Mouse (Mus musculus): ENCODE results near the gene Btbd9.
A peak's percentile ranks its signal among the peaks of the same experiment; 100 is the strongest.

Gene Btbd9

DNA sequence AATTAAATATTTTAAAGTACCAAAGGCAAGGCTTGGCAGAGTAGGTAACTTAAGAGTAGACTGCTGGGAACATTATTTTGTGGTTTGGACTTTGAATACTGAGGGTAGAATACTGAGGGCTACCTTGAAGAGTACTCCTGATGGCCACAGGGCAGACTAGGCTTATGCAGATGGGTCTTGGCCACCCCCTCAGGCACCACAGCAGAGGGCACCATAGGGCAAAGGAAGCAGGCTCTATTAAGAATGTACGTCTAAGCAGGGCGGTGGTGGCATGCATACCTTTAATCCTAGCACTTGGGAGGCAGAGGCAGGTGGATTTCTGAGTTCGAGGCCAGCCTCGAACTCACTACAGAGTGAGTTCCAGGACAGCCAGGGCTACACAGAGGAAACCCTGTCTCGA lies 237.0 kb downstream of the Btbd9 start:
- DNase-seq (ENCODE audit: low spot score in 2 of 2) = no peak

DNA sequence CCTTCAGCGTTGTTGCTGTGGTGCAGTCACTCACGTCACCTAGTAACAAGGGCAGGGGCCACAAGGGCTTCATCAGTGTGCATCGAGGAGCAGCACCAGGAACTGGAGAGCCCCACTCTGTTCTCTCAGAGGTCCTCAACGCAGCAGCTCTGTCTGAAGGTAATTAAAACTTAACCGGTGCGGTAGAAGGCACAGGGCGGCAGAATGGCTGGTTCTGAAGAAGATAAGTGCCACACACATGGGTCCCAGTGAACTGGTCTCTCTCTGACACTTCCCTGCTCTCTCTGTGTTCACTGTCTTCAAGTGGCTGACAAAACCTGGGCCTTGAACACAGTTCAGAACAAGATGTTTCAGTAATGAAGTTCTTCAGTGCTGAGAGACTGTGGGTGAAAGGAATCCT lies 239.5 kb downstream of the Btbd9 start:
- DNase-seq (ENCODE audit: low spot score in 2 of 2) = no peak

DNA sequence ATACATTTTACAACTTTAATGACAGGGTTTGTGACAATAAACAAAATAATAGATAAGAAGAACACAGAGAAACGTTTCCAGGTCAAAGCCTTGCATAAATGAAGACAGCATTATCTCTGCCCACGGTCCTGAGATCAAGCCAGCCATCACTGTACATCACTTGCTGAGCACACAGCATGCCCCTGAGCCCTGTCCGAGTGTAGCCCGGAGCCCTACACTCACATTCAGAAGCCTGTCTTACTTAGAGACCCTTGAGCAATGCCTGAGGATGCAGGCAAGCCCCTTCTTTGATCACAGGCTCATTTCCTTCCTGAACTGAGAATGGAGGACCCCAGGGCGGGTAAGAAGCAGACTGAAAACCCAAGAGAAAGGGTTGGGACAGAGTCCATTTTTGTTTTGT lies 240.0 kb downstream of the Btbd9 start:
- DNase-seq (ENCODE audit: low spot score in 2 of 2) = no peak

DNA sequence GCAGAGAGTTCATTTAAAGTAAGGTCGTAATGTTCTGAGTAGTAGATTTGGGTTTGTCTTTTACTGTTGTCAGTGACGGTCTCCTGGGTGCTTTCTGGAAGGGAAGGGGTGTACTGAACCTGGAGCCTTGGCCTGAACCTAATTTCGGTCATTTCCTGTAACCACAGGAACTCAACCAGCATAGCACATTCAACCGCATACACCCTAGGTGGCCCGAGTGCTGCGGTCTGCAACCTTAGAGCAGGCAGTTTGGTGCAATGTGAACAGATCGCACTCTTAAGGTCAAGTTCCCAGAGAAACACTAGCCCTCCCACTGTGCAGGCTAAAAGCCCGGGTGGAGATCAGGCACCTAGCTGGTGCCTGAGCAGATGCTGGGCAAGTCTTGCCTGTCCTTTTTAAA lies 240.5 kb downstream of the Btbd9 start:
- no peak for DNase-seq (ENCODE audit: low spot score in 2 of 2)

DNA sequence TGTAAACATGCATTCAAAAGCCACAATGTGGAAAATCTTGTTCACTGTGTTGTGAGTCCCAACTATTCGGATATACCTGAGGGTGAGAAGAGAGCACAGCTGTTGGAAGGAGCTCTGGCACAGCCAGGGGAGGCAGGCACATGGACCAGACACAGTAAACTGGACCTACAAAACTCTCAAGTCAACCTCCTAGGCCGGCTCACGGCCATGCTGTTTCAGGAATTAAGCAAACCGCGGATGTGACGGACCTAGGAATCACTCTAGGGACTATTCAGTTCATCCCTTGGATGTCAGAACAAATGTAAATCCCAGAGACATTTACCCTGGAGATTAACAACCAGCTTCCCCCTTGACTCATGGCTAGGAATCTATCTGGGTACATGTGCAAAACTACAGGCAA lies 242.0 kb downstream of the Btbd9 start:
- DNase-seq (ENCODE audit: low spot score in 2 of 2) = no peak

DNA sequence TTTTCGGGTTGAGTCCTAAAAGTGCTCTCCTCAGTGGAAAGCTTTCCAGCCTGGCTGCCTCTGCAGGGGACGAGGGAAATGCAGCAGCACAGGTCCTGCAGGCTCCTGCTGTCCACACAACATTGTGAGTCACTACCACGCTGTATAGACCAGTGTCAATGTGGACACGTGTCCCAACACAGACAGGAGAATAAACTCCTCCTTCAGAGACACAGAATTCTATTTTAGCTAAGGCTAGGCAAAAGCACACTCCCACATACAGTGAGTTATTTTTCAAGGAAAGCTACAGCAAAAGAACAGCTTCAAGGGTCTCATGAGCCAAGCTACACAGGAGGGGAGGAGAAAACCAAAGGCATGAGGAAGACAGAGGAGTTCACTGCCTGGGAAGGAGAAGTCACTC lies 243.2 kb downstream of the Btbd9 start:
- no peak for DNase-seq (ENCODE audit: low spot score in 2 of 2)

DNA sequence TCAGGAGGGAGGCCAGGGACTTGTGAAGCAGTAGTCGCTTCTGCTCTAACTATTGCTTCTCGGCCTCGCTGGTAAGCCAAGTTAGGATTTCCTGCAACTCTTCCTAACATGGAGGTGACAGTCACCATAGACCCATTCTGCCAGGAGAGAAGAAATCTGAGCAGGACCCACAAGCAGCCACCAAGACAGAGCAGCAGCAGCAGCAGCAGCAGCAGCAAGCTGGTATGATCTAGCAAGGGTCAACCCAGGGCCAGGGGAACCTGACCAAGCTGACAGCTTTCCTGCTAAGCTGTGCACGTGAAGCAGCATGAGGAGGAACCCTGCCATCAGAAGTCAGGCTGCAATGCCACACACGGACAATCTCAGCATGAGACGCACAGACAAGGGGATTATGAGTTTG lies 244.9 kb downstream of the Btbd9 start:
- DNase-seq (ENCODE audit: low spot score in 2 of 2) = no peak

DNA sequence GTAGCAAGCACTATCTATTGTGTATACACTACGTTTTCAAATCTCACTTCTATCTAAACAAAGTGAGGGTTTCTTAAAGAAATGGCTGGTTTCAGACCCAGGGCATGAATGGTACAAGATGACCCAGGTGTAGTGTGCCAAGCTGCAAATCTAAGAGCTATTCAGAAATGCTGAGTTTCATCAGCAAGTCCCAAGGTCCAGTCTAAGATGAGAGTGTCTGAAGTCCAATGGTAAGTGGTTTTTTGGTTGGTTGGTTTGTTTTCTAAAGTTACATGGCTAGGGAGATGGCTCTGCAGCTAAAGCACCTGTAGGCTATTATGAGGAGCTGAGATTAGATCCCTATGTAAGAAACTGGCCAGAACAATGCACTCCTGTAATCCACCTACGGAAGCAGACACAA lies 246.8 kb downstream of the Btbd9 start:
- no peak for DNase-seq (ENCODE audit: low spot score in 2 of 2)

DNA sequence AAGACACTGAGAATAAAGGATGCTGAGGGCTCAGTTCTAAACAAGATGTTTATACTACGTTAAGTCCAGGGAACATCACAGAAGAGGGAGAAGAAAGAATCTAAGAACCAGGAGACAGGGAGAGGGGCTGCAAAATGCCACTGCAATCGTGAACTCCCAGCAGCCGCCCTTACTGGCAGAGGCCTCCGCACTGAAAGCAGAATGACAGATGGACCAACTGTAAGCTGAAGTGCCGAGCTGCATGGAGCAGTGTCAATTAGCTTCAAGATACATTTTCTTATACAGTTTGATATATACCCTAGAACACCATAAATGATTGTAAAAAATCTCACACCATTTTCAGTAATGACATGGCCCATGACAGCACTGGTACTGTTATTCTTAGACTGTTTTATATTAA lies 247.4 kb downstream of the Btbd9 start:
- no peak for DNase-seq (ENCODE audit: low spot score in 2 of 2)

DNA sequence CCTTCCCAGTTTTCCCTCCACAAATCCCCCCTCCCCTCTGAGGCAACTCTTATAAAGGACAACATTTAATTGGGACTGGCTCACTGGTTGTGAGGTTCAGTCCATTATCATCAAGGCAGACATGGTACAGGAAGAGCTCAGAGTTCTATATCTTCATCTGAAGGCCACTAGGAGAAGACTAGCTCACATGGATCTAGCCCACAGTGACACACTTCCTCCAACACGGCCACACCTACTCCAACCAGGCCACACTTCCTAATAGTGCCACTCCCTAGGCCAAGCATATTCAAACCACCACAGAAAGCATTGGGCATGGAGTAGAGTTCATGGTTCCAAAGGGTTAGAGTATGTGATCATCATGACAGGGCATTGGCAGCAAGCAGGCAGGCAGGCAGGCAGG lies 249.4 kb downstream of the Btbd9 start:
- DNase-seq (ENCODE audit: low spot score in 2 of 2) = no peak

DNA sequence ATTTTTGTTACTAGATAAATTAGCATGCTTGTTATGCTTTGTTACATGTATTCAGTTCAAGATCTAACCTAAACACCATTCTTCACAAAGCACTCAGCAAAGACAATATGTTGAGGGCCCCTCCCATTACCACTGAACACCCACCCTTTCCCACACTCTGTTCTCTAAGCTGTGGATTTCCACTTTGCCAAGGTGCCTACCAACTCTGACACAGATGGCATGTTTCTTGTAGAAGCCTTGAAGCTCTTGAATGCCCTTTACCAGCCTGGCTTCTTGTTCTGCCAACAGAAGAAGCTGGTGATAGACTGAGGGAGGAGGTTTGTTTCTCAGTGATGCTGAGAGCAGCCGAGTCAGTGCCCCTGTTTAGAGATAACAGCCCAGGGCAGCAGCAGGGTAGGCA lies 256.0 kb downstream of the Btbd9 start:
- no peak for DNase-seq (ENCODE audit: low spot score in 2 of 2)

DNA sequence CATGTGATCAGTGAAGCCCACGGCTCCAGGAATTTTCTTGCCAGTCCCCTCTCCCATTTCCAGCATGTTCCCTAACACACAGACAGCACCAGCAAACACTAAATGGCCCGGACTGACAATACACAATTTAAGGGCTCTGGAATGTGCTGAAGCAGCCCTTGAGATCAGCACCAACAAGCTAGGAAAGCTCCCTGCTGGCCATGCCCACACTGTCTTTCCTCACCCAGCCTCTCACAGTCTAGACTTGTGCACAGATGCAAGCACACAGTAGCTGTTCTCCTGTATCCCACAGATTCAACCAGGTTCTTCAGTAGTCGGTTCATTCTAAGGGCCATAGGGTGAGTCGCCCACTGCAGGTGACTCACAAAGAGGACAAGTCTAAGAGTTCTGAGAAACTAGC lies 263.6 kb downstream of the Btbd9 start:
- no peak for DNase-seq (ENCODE audit: low spot score in 2 of 2)

DNA sequence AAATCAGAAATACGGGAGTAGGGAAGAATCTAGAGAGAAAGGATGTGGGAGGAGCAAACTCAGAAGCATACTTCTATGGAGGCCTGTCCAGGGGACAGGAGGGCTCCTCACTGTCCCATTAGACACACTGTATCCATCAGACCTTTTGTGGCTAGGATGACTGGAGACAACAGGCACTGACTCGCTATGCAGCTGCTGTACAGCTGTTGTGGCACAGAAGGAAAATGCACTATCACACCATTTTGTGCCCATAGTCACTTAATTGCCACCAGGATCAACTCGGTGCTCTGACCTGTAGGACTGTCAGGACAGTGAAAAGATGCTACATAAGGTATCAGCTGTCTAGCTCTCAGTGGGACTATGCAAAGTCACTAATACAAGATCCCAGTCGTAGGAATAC lies 266.7 kb downstream of the Btbd9 start:
- DNase-seq (ENCODE audit: low spot score in 2 of 2) = no peak

DNA sequence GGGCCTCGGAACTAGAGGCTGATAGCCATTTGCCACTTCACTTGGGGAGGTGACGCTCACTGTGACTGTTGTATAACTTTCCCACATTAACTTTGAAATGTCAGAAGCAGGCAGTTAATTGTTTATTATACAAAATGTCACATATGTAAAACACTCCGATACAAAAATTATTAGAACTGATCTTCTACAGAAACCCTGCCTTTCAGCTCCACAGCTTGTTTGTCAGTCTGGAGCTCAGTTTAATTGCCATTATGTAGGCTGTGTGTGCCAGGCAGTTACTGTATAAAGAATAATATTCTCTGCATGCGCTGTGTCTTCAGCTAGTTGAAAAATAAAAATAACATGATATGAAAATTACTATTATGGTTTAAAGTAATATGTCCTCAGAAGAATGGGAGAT lies 267.4 kb downstream of the Btbd9 start:
- DNase-seq (ENCODE audit: low spot score in 2 of 2) = no peak

DNA sequence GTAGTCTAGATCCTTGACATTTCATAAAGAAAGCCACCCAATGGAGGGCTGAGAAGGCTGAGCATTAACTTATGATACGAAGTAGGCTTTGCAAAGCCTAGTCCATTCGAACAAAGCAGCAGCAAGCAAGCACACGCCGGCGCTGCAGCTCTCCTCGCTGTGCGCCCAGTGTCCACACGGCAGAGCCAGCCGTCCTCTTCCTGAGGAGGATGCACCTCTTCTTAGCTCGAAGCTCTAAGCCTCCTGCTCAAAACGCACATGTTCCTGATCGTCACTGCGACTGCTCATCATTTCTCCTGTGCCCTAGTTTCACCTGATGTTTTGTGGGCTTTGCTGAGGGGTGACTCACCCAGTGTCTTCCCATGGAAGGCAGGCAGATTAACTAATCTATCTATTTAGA lies 268.0 kb downstream of the Btbd9 start:
- no peak for DNase-seq (ENCODE audit: low spot score in 2 of 2)

DNA sequence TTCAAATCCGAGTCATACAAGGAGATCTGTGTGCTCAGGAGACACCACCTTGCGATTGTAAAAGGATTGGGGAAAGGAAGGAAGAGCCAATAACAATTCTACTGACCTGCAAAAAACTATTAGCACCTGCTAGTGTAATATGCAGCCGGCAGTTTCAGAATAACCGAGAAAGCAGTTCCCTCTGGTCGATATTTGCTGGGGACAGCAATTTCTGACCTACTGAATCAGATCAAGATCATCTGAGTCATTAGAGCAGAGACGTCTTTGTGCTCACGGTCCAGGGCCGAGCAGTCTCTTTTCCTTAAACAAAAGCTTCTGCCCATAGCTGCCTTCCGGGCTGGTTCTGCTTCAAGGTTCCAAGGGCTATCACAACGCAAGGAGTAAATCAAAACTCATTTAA lies 269.1 kb downstream of the Btbd9 start:
- peak in 1 of 2 experiments; percentile 12 for DNase-seq (ENCODE audit: low spot score in 2 of 2)

DNA sequence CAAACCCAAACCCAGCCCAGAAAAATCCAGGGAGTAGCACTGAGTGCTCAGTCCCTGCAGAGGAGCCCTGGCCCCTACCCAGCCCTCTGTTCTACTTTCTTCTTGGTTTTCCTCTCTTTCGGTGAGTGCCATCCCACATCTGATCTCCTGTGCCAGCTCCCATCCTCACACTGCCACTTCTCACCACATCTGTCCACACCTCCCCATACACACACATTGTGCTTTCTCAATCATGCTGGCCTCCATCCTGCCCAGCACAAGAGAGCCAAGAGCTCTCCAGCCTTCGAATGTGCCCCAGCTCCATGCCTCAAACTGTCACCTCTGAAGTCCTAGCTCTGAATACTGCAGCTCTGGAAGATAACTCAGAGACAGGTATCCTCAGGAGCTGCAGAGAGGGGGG lies 271.5 kb downstream of the Btbd9 start:
- DNase-seq (ENCODE audit: low spot score in 2 of 2) = no peak

DNA sequence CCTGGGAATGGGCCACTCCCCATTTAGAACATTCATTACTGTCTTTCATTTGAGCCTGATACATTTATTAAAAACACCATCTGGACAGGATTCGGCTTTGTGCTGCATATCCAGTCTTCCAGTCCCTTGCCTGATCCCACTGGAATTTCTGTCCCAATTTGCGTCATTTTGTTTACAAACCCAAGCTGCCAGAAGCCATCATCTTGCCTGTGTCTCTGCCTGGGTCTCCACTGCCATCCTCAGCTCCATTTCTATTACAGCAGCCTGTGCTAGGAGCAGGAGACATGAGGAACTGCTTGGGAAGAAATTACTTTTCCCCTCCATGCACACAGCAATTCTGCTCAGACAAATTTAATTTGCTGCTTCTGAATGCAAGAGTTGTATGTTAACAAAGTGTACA lies 274.9 kb downstream of the Btbd9 start:
- DNase-seq (ENCODE audit: low spot score in 2 of 2) = peak in 1 of 2 experiments; percentile 30

DNA sequence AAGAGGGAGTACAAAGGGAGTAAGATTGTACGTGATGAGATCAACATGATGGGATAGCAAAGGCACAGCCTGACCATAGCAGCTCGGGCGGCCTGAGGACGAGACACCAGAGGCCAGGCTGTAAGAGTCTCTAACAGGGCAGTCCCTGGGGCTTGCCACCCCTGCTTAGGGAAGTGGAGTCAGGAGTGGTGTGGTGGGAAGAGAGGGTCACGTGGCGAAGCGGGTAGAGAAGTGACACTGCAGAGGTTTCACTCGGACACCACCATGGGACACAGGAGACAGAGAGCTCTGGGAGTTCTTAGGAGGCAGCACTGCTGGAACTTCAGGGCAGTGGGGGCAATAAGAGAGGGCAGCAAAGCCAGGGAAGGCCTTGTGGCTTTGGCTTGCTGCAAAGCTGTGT lies 278.9 kb downstream of the Btbd9 start:
- no peak for DNase-seq (ENCODE audit: low spot score in 2 of 2)

DNA sequence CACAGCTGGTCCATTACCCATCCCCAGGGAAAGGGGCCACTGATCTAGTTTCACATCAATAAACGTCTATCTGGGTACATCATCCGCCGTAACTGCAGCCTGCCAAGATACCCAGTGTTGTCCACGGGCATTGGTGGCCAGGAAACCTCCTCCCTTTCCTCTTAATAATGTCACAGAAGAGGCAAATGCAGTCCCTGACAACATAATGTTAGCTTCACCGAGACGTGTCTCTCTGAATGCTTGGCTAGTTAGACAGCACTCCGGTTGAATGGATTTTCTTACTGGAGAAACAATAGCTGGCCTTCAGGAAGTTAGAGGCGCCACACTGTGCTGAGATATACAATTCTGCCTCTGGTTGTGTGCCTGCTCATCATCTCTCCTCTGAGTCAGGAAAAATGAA lies 280.2 kb downstream of the Btbd9 start:
- DNase-seq (ENCODE audit: low spot score in 2 of 2) = no peak

DNA sequence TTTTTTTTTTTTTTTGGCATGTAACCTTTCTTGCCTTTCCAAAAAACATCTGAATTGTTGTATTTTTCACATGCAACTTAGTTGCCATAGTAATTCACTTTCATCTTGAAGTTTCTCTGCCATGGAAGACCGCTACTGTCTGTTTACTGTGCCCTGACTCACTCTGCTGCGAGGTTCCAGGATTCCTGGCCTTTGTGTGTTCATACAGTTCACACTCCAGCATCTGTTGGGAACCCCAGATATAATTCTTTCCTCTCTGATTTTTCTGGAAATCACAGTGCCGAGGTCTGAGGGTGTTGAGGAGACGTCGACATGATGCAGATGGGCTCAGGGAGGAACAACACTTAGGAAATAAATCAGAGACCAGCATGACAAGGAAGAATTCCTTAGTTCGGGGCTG lies 283.6 kb downstream of the Btbd9 start:
- DNase-seq (ENCODE audit: low spot score in 2 of 2) = peak in 1 of 2 experiments; percentile 11

DNA sequence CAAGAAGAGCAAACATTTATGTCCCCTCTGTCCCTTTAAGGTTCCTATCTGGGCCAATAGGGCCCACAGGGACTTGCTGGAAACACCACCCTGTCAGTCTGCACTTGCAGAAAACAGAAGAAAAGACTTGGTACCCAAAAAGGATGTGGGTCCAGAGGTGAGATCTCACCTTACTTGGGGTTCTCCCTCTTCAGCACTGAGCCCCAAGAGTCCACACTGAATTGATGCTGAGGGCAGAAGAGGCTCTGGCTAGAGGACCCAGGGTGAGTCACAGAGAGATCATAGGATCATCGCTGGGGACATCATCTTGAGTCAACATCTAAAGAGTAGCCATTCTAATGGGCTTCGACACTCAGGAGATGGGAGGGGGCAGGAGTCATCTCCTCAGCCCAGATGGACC lies 290.6 kb downstream of the Btbd9 start:
- no peak for DNase-seq (ENCODE audit: low spot score in 2 of 2)

DNA sequence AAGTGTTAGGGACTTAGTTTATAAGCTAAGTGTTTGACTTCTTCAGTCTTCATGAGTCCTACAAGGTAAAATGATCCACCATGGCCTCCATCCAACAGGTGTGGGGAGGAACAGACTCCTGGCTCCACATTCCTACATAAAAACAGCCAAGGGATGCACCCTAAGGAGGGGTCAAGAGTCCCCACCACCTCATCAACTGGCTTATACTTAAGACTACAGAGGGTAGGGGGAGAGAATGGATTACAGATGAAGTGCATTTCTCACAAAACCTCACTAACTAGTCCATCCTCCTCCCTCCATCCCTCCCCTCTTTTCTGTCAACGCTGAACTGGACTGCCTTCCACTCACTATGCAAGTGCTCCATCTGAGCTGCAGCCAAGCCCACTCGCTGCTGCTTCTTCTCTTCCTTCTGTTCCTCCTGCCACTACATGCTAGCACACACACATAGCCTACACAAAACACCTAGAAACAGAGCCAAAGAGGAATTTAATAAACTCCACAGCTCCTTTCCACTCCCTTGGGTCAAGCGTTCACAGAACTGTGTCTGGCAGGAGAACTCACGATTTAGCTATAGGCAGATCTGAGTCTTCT lies 292.7 kb downstream of the Btbd9 start:
- no peak for DNase-seq (ENCODE audit: low spot score in 2 of 2)

DNA sequence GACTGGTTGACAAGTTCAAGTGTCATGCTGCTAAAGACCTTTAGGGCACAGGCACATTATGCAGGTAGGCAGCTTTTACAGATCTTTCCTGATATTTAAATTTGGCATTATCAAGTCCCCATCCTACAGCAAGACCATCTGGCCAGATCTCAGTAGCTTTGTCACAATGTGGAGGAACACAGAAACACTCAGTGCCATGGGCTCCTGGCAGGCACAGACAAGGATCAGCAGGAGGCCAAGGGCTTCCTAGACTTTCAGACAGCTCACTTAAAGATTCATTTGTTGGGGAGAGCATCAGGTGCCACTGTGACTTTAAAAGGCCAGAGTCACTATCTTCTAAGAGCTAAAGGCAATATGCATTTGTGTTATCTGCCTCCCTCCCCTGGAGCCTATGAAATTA lies 293.3 kb downstream of the Btbd9 start:
- no peak for DNase-seq (ENCODE audit: low spot score in 2 of 2)
